Mouse (Mus musculus): ENCODE data around the gene Awat2.
"Not testable (repeated sequence)": the region's sequence is repeated elsewhere in the genome, so short reads cannot be mapped to it uniquely, and the experiment has no call there.

Awat2 gene

DNA sequence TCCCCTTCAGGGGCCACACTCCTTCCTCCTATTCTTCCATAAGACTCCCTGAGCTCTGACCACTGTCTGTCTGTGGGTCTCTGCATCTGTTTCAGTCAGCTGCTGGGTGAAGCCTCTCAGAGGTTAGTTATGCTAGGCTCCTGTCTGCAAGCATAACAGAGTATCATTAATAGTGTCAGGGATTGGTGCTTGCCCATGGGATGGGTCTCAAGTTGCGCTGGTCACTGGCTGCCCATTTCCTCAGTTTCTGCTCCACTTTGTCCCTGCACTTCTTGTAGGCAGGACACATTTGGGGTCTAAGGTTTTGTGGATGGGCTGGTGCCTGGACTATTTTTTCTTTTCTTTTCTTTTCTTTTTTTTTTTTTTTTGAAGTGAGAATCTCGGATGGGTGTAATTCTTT, at the start of gene Awat2:
Gene Awat2 (minus strand): TSS at position 101 of the 400 bp plus-strand sequence.
- CTCF ChIA-PET, result not testable (repeated sequence)

DNA sequence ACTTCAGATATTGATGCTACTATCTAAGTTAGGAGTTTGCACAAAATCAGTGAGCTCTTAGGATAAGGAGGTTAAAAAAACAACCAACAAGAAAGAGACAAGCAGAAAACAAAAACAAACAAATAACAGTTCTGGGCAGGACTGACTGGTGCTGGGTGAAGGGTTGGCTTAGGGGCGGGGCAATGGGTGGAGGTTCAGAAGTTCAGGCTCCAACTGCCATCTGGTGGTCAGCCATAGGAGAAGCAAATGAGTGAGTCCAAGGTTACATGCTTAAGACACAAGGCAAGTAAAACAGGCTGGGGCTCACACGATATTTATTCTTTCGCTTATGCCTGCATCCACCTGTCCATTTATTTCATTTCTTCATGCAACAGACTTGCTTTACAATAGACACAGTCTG, 37.8 kb upstream of the Awat2 start:
- CTCF ChIA-PET, result no interaction called here

- CTCF ChIA-PET, result no interaction called here
Measured at GRCm38 (mm10) chrX:100475569-100476223, 33.2 kb upstream of the Awat2 start.

GRCm38 (mm10) chrX:100471491-100471890, 29.0 kb upstream of the Awat2 start:
- CTCF ChIA-PET, result no interaction called here

DNA sequence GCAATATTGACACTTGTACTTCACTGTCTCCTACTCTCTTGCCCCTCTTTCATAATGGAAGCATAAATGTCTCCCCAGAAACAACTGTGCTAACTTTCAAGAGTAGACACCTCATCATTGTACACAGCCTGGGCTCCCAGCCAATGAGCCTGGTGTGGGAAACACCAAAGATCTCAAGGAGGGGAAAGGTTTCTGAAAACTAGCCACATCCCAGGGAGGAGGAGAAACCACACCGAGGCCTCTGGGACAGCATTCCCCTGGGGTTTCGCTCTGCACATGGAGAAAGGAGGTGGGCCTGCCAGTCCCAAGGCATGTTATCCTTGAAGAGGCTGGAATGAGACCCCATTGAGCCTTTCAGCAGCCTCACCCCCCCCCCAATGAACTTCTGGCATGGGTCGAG, 27.6 kb upstream of the Awat2 start:
- CTCF ChIA-PET, result no interaction called here

- CTCF ChIA-PET, result no interaction called here
Measured at GRCm38 (mm10) chrX:100468047-100468446, 25.5 kb upstream of the Awat2 start.

GRCm38 (mm10) chrX:100443532-100443931, 1.0 kb upstream of the Awat2 start:
- CTCF ChIA-PET, result no interaction called here

DNA sequence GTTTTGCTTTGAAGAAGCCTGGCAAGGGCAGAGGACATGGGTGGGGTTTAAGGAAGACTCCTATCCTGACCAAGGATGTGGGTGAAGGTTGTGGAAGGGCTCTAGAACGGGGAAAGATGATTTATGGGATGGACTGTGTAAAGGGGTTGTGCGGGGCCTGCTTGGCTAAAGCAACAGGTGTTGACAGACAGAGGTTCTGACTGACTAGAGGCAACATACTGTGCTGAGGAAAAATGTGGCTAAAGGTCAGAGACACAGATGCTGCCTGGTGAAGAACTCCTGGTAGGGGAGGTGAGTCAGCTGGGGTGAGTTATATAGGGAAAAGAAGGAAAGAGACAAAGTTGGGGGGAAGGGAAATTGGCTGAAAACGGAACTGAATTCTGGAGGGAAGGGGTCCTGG, 10.2 kb downstream of the Awat2 start:
- CTCF ChIA-PET, result no interaction called here

- CTCF ChIA-PET, result no interaction called here
Measured at GRCm38 (mm10) chrX:100428693-100429092, 13.8 kb downstream of the Awat2 start, which contains the start of gene Otud6a. Gene Otud6a, plus strand, starts transcription at chrX:100429013.

DNA sequence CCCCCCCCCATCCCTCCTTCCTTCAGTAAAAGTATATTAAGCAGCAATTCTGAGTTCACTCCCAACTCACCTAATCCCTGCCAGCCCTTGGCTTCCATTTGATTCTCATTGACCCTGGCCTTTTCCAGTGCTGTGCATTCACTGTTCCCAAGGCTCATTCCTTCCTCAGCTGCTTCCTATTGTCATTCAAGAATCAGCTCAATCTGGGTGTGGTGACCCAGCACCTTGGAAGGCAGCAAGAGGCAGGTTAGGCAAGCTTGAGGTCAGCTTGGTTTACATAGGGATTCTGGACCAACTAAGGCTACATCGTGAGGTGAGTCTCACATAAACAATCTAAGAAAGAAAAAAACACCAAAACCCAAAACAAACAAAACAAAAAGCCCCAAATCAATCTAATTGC, 33.3 kb downstream of the Awat2 start:
- CTCF ChIA-PET, result no interaction called here

DNA sequence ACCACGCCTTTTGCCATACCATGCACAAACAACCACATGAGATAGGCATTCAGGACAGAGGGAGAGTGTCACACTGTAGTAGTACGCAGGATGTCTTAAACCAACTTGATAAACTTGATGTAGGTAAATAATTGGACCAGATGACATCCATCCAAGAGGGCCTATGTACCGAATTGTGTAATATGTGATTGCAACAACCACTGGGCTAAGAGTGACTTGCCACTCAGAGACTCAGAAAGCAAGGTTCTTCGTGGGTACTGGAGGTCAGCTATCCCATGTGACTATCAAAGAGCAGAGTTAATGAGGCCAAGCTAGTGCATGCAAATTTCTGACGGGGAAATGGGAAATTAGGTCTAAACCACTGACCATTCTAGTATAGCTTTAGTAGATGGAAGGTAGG, 40.9 kb downstream of the Awat2 start:
- CTCF ChIA-PET, result no interaction called here

- CTCF ChIA-PET, result no interaction called here
Measured at GRCm38 (mm10) chrX:100400900-100401299, 41.6 kb downstream of the Awat2 start.

GRCm38 (mm10) chrX:100395026-100395425, 47.5 kb downstream of the Awat2 start:
- CTCF ChIA-PET, result no interaction called here

- CTCF ChIA-PET, result no interaction called here
Measured at GRCm38 (mm10) chrX:100394223-100394861, 48.2 kb downstream of the Awat2 start.

DNA sequence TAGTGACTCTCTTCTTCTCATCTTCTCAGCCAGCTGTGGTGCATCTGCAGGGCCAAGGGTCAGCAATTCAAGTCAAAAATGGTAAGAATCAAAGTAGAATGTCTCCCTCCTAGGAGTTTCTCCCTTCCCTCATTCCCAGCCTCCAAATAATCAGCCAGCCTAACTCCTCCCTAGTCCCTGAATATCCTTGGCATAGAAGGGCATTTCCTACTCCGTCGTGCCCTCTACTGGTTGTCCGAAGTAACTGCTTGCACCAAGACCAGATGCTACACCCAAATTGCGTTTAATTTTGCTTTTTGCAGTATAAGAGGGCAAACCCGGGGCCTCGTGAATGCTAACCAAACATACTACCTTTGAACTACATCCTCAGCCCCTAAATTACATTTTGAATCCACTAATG, 50.2 kb downstream of the Awat2 start:
- CTCF ChIA-PET, result no interaction called here

DNA sequence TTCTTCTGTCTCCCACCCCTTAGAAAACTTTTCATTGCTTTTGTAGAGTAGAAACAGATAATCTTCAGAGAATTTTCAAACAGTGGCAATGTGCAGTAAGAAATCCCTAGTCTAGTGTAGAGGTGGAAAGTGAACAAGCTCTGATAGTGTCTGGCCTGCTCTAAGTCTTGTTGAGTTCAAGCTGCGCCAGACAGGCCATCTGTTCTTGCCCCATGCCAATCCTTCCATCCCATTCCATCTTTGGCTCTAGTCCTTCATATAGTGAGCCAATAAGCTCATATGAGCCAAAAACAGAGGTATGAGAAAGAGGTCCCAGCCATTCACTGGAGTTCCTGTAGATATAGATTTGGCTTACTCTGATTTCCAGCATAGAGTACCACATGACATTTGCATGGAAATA, 52.6 kb downstream of the Awat2 start:
- CTCF ChIA-PET, result no interaction called here

DNA sequence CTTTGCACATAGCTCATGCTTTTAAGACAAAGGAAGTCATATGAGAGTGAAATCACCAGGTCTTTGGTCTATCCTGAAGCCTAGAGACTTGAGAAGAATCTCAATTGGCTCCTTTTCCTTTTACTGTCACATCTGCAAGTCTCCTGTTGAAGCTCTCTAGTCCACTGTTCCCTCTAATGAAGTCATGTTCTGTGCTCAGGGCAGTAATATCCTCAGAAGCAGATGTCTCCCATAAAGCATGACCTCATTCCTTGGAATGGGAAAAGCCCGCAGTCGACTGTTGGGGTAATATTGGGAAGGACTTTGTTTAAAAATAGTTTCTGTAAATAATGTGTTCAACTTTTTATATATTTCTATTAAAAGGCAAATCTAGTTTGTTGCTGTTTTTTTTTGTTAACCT, 85.5 kb downstream of the Awat2 start:
- CTCF ChIA-PET, result no interaction called here

All from spleen, embryonic (tissue).